29 mouse cellular contexts compared by ENCODE assay signal in the genomic region with DNA sequence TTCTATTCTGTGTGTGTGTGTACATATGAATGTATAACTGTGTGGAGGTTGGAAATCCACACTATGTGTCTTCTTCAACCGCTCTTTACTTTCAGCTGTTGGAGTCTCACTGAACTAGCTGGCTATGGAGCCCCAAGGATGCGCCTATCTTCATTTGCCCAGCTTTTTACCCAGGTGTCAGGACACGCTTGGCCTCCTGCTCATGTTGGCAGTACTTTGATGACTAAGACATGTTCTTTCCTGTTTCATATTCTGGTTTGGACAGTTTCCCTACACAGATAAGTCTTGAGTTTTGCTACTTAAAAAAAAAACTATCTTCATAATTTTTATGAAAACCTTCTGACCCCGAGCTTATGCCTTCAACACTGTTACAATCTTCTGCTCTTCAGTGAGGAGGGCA. TPM values are rescaled to one million over a fixed set of nuclear protein-coding genes. Genes with fewer than 3 reads are reported as not detected.
DNase-seq lines count a peak whose midpoint lies in the region; ATAC-seq and TF ChIP-seq lines count a peak whose summit lies in the region.
"Had no signal": no experiment of that assay in that cellular context is flagged by ENCODE, and none has a peak within 500 bp of the region (broad histone marks: within the 10 kb centered on the region; RNA-seq: fewer than 3 reads in every experiment).

No protein-coding gene starts in this region.

- DNase-seq in lung, postnatal 36 days: no peak
- no peak for DNase-seq in lung, postnatal 0 days (ENCODE audit: low spot score)
- no peak for DNase-seq in lung, adult 2 months
- DNase-seq in CH12.LX (ENCODE audit: extremely low read depth): peak; percentile 29
- DNase-seq in left cerebral cortex, adult 11 months (ENCODE audit: low spot score): no peak
- no peak for DNase-seq in gastrocnemius, adult 2 months
- DNase-seq: adrenal gland, adult 2 months; adrenal gland, postnatal 10 days; adrenal gland, postnatal 25 days; B cell, adult 2 months; cerebellum, adult 11 months; cerebellum, adult 18-20 months; cerebellum, adult 8-10 months; cerebellum, adult 9-11 months; cerebellum, postnatal 14 days; cerebellum, postnatal 36 days had no signal

- no peak for TF ChIP-seq CTCF in lung, postnatal 0 days (IDR thresholded peaks at IDR 0.05)
- no peak for TF ChIP-seq CTCF in lung, adult 2 months (IDR thresholded peaks at IDR 0.05; ENCODE audit: insufficient read depth, low read length)
- no peak for TF ChIP-seq CTCF in CH12.LX (conservative IDR thresholded peaks at IDR 0.05 in 1 of 2, IDR thresholded peaks at IDR 0.05 in 1 of 2; ENCODE audit: low read depth in 2 of 2, low read length in 2 of 2)
- no peak for TF ChIP-seq CTCF in gastrocnemius, adult 2 months (IDR thresholded peaks at IDR 0.05)

- H3K9ac ChIP-seq in lung, embryonic 15.5 days: no peak overlapping the region
- no peak overlapping the region for H3K9ac ChIP-seq in lung, postnatal 0 days (replicated peaks; ENCODE audit: low read depth)
- no peak overlapping the region for H3K9ac ChIP-seq in CH12.LX (ENCODE audit: insufficient read depth, low read depth)
- H3K9ac ChIP-seq: embryonic facial prominence, embryonic 12.5 days; forebrain, embryonic 12.5 days had no signal

- no peaks in the 10 kb centered on the region for H3K36me3 ChIP-seq in lung, embryonic 15.5 days
- H3K36me3 ChIP-seq in lung, postnatal 0 days (ENCODE audit: insufficient read depth, low read length): no peaks in the 10 kb centered on the region
- no peaks in the 10 kb centered on the region for H3K36me3 ChIP-seq in CH12.LX (replicated peaks in 1 of 2; ENCODE audit: control insufficient read depth in 1 of 2, insufficient read depth in 1 of 2, low read length in 1 of 2)
- H3K36me3 ChIP-seq: embryonic facial prominence, embryonic 10.5 days; embryonic facial prominence, embryonic 12.5 days; forebrain, embryonic 10.5 days; forebrain, embryonic 12.5 days had no signal

- no peak overlapping the region for H3K4me3 ChIP-seq in lung, embryonic 15.5 days
- no peak overlapping the region for H3K4me3 ChIP-seq in lung, postnatal 0 days (ENCODE audit: low read depth, low read length)
- no peak overlapping the region for H3K4me3 ChIP-seq in lung, adult 2 months (replicated peaks; ENCODE audit: extremely low read depth, low read depth, low read length)
- H3K4me3 ChIP-seq in CH12.LX (replicated peaks in 1 of 3; ENCODE audit: low read depth in 2 of 3, low read length in 2 of 3, poor library complexity in 1 of 3): no peak overlapping the region
- no peak overlapping the region for H3K4me3 ChIP-seq in gastrocnemius, adult 2 months
- H3K4me3 ChIP-seq: embryonic facial prominence, embryonic 10.5 days; embryonic facial prominence, embryonic 12.5 days; forebrain, embryonic 10.5 days; forebrain, embryonic 12.5 days had no signal

- H3K27ac ChIP-seq in lung, embryonic 15.5 days: 0 out of 2 replicates have a peak overlapping the region, but pooled peaks have one; percentile 18
- peak overlapping the region; percentile 28; the same call in 1 of the 2 replicates for H3K27ac ChIP-seq in lung, postnatal 0 days (ENCODE audit: low read length)
- no peak overlapping the region for H3K27ac ChIP-seq in CH12.LX (ENCODE audit: insufficient read depth, low read depth)
- no peak overlapping the region for H3K27ac ChIP-seq in gastrocnemius, adult 2 months
- H3K27ac ChIP-seq: embryonic facial prominence, embryonic 10.5 days; embryonic facial prominence, embryonic 12.5 days; forebrain, embryonic 10.5 days; forebrain, embryonic 12.5 days had no signal

- peaks cover 24% of the 10 kb centered on the region for H3K4me1 ChIP-seq in lung, embryonic 15.5 days
- H3K4me1 ChIP-seq in lung, postnatal 0 days (ENCODE audit: insufficient read depth, low read depth, low read length): peaks cover 6% of the 10 kb centered on the region; the same call in 1 of the 2 replicates
- H3K4me1 ChIP-seq in lung, adult 2 months (ENCODE audit: control insufficient read depth, insufficient read depth, low read length): peaks cover 7% of the 10 kb centered on the region
- peaks cover 0 to 14% of the 10 kb centered on the region in 2 experiments; a peak in 2 of 4 replicates for H3K4me1 ChIP-seq in CH12.LX (ENCODE audit: control insufficient read depth in 1 of 2, insufficient read depth in 2 of 2)
- H3K4me1 ChIP-seq: forebrain, embryonic 12.5 days had no signal

- no peak for TF ChIP-seq EP300 in lung, postnatal 0 days (IDR thresholded peaks at IDR 0.05)
- TF ChIP-seq EP300 in CH12.LX (IDR thresholded peaks at IDR 0.05; ENCODE audit: low read length): peak; percentile 56; the same call in 1 of the 2 replicates

- TF ChIP-seq POLR2A in lung, adult 2 months (IDR thresholded peaks at IDR 0.05; ENCODE audit: borderline replicate concordance, extremely low read depth, low read depth, low read length): no peak
- TF ChIP-seq POLR2A in CH12.LX (IDR thresholded peaks at IDR 0.05; ENCODE audit: low read depth, low read length): no peak

- WGBS in lung, embryonic 15.5 days: 67% methylated on average over 4 of the region's 4 CpGs
- 72% methylated on average over 4 of the region's 4 CpGs for WGBS in lung, postnatal 0 days
- 70% methylated on average over 4 of the region's 4 CpGs for WGBS in lung, adult 2 months

- H3K79me2 ChIP-seq in CH12.LX (replicated peaks; ENCODE audit: control insufficient read depth, extremely low read depth, insufficient read depth, poor library complexity, severe bottlenecking): no peaks in the 10 kb centered on the region

- ATAC-seq in lung, embryonic 15.5 days (ENCODE audit: borderline replicate concordance, extremely low read depth, low FRiP score, low TSS enrichment): no peak
- no peak for ATAC-seq in lung, postnatal 0 days
- ATAC-seq: CD4-positive, CD25-positive, alpha-beta regulatory T cell, adult 4 months; forebrain, embryonic 14.5 days; forebrain, embryonic 16.5 days had no signal

- intact Hi-C loops in gastrocnemius, adult 2 months (cut with DNase I): no loop called here

- dilution Hi-C loops in CH12.LX (cut with MboI; ENCODE audit: extremely low pct_ligation_motif_present, extremely low pct_unique_long_range_greater_than_20kb, low sequenced_read_pairs): no loop called here

- in situ Hi-C loops in CH12.LX (cut with MboI; ENCODE audit: low pct_ligation_motif_present, low pct_unique_long_range_greater_than_20kb, low sequenced_read_pairs): no loop called here

- TF ChIP-seq RAD21 in CH12.LX (IDR thresholded peaks at IDR 0.05; ENCODE audit: low read depth, low read length): no peak

- H3K27me3 ChIP-seq in lung, embryonic 15.5 days: no peaks in the 10 kb centered on the region
- H3K27me3 ChIP-seq in lung, postnatal 0 days (replicated peaks; ENCODE audit: insufficient read depth, low read length): no peaks in the 10 kb centered on the region
- no peaks in the 10 kb centered on the region for H3K27me3 ChIP-seq in CH12.LX (replicated peaks)
- H3K27me3 ChIP-seq: embryonic facial prominence, embryonic 12.5 days; forebrain, embryonic 12.5 days had no signal

- H3K4me2 ChIP-seq in lung, embryonic 15.5 days: no peak overlapping the region
- H3K4me2 ChIP-seq in lung, postnatal 0 days (replicated peaks; ENCODE audit: low read depth, low read length): no peak overlapping the region
- peak overlapping the region; percentile 15; the same call in 1 of the 2 replicates for H3K4me2 ChIP-seq in CH12.LX (ENCODE audit: insufficient read depth, low read depth, poor library complexity, severe bottlenecking)
- H3K4me2 ChIP-seq: embryonic facial prominence, embryonic 12.5 days; forebrain, embryonic 12.5 days had no signal

- peaks cover 6% of the 10 kb centered on the region; the same call in 1 of the 2 replicates for H3K9me3 ChIP-seq in lung, embryonic 15.5 days
- H3K9me3 ChIP-seq in lung, postnatal 0 days (ENCODE audit: low read length): no peaks in the 10 kb centered on the region
- peaks cover 4% of the 10 kb centered on the region for H3K9me3 ChIP-seq in CH12.LX (replicated peaks; ENCODE audit: low read length)
- H3K9me3 ChIP-seq: embryonic facial prominence, embryonic 12.5 days; forebrain, embryonic 12.5 days had no signal

TF ChIP-seq in CH12.LX, 34 proteins besides CTCF, POLR2A, EP300 and RAD21 (continues in another document):
- TF ChIP-seq MAFK (IDR thresholded peaks at IDR 0.05; ENCODE audit: insufficient replicate concordance, low read length): no peak
- TF ChIP-seq MYC (IDR thresholded peaks at IDR 0.05; ENCODE audit: low read depth, low read length): no peak
- TF ChIP-seq MAZ (IDR thresholded peaks at IDR 0.05; ENCODE audit: low read depth, low read length): no peak
- TF ChIP-seq PAX5 (IDR thresholded peaks at IDR 0.05; ENCODE audit: low read length): no peak
- TF ChIP-seq JUND (conservative IDR thresholded peaks at IDR 0.05; ENCODE audit: low read depth, low read length): peak; percentile 48; the same call in 1 of the 2 replicates
- no peak for TF ChIP-seq SIN3A (IDR thresholded peaks at IDR 0.05; ENCODE audit: low read length)
- no peak for TF ChIP-seq BHLHE40 (IDR thresholded peaks at IDR 0.05; ENCODE audit: low read depth, low read length)
- no peak for TF ChIP-seq USF1 (IDR thresholded peaks at IDR 0.05; ENCODE audit: low read depth, low read length)
- no peak for TF ChIP-seq MAX (IDR thresholded peaks at IDR 0.05; ENCODE audit: low read length)
- TF ChIP-seq ZNF384 (IDR thresholded peaks at IDR 0.05; ENCODE audit: low read depth, low read length): 0 out of 2 replicates have a peak, but pooled peaks have one; percentile 11
- no peak for TF ChIP-seq UBTF (IDR thresholded peaks at IDR 0.05; ENCODE audit: low read depth, low read length)
- TF ChIP-seq IRF4 (IDR thresholded peaks at IDR 0.05; ENCODE audit: low read depth, low read length): peak; percentile 52
- no peak for TF ChIP-seq ELF1 (IDR thresholded peaks at IDR 0.05; ENCODE audit: low read depth, low read length)
- TF ChIP-seq NRF1 (IDR thresholded peaks at IDR 0.05; ENCODE audit: low read depth, low read length): no peak
- TF ChIP-seq JUN (IDR thresholded peaks at IDR 0.05; ENCODE audit: insufficient read depth, low read depth, low read length): no peak

RNA-seq across cellular contexts. Expression of a gene that starts 5.4 kb away (rescaled TPM):
- polyA plus RNA-seq in lung, embryonic 15.5 days (2015; fragmentation: Nextera tagmentation; extraction: Ambion mirVana): 31.8 and 33.0 TPM in 2 replicates
- polyA plus RNA-seq in lung, postnatal 0 days (2015; fragmentation: Nextera tagmentation; extraction: Ambion mirVana): 28.3 and 33.0 TPM in 2 replicates
- 64.7 and 96.6 TPM in 2 replicates for polyA plus RNA-seq in lung, adult 2 months (2012; rRNA removed)
- total RNA-seq in CH12.LX (2012; rRNA removed): 0.63 and 0.76 TPM in 2 replicates
- 0.16 TPM in 2 replicates for total RNA-seq in CH12.LX (2014; rRNA removed)
- polyA plus RNA-seq in CH12.LX (2012; ENCODE audit: insufficient read length, low read depth): 0.33 and 0.42 TPM in 2 replicates
- 10 to 100 TPM; 12.5 to 13.2 TPM for total RNA-seq in gastrocnemius, adult 2 months (2021)

RNA-seq across cellular contexts. Expression of a gene that starts 36.8 kb away (rescaled TPM):
- polyA plus RNA-seq in lung, embryonic 15.5 days (2015; fragmentation: Nextera tagmentation; extraction: Ambion mirVana): not detected in 2 replicates
- polyA plus RNA-seq in lung, postnatal 0 days (2015; fragmentation: Nextera tagmentation; extraction: Ambion mirVana): not detected in 2 replicates
- polyA plus RNA-seq in lung, adult 2 months (2012; rRNA removed): not detected in 2 replicates
- total RNA-seq in CH12.LX (2012; rRNA removed): not detected in 2 replicates
- not detected in 2 replicates for total RNA-seq in CH12.LX (2014; rRNA removed)
- not detected in 2 replicates for polyA plus RNA-seq in CH12.LX (2012; ENCODE audit: insufficient read length, low read depth)
- not detected for total RNA-seq in gastrocnemius, adult 2 months (2021)
- total RNA-seq: adrenal gland, adult 2 months; adrenal gland, postnatal 10 days; adrenal gland, postnatal 25 days; adrenal gland, postnatal 4 days; common myeloid progenitor, adult 5-6 weeks; MEL had no signal
- polyA plus RNA-seq: adrenal gland, adult 2 months; brain, embryonic 14.5 days; CD4-positive, CD25-positive, alpha-beta regulatory T cell, adult 4 months; embryonic facial prominence, embryonic 12.5 days; embryonic facial prominence, embryonic 14.5 days; forebrain, embryonic 10.5 days; forebrain, embryonic 12.5 days; forebrain, embryonic 14.5 days; forebrain, embryonic 16.5 days had no signal

Comparison
In these comparisons a context has a peak if more than half of its experiments do, and no peak if none do; other contexts are left out.
1. H3K27ac ChIP-seq: peak in lung, embryonic 15.5 days (single experiment) and lung, postnatal 0 days (single experiment); none in CH12.LX (single experiment) and gastrocnemius, adult 2 months (single experiment).
2. RNA of a gene that starts 5.4 kb away (polyA plus RNA-seq): 64.7 to 96.6 TPM in lung, adult 2 months, 31.8 to 33.0 TPM in lung, embryonic 15.5 days and 28.3 to 33.0 TPM in lung, postnatal 0 days; 0.33 to 0.42 TPM in CH12.LX; every median in the first group is over 10 times any median in the second.